Mouse (Mus musculus) kidney, adult 2 months (tissue): ENCODE measurements at regions not wholly inside any gene's neighbourhood (a gene's known extent, or its start where the extent isn't known, plus 50 kb on each side); places are given as distances from the start of the nearest gene placed in this dataset.

ENCODE experiments used
- CTCF ChIP-seq: fragments of 200-500 bp; conservative IDR thresholded peaks from 2 replicates; pipeline ENCODE4 v1.5.1; 2011; ENCODE audit warnings: low read depth, mild to moderate bottlenecking, control low read depth, low read length, moderate library complexity, mixed read lengths; ENCODE audit not compliant: insufficient read depth, insufficient read length
- POLR2A ChIP-seq: fragments of 200-500 bp; IDR thresholded peaks from one replicate; pipeline ENCODE4 v1.6.1; 2011; ENCODE audit warnings: low read depth, low read length, control low read depth

DNA sequence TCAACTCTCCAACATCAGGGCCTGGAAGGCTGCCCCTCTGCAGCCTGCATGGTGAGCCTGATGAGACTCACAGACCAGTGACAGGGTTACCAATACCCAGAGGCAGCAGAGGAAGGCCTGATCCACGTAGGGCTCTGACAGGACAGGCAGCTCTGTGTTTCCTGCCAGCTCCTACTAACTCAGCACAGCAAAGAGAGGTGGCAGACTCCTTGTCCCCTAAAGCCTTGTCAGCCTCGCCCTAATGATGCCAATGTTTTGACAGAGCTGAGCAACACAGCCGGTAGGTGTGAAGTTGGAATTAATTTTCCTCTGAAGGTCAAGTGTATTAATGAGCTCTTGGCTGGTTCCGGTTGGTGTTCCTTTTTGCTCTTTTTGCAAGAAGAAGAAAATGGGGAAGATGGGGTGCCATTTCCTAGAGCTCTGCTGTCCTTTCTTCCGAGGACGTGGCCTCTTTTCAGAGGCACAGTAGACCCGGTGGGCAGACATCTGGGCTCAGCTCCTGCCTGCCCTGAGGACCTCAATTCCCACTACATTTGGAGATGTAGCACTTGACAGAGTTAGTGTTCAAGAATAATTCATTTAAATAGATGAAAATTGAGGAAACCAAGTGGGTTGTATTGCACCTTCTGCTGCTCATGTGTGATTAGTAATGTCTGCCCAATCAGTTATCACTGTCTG is 395.5 kb upstream of the Tbx3 start:
- TF ChIP-seq CTCF: no peak
- no peak for TF ChIP-seq POLR2A
